Mouse (Mus musculus): ENCODE measurements around the gene D430041D05Rik.

DNA sequence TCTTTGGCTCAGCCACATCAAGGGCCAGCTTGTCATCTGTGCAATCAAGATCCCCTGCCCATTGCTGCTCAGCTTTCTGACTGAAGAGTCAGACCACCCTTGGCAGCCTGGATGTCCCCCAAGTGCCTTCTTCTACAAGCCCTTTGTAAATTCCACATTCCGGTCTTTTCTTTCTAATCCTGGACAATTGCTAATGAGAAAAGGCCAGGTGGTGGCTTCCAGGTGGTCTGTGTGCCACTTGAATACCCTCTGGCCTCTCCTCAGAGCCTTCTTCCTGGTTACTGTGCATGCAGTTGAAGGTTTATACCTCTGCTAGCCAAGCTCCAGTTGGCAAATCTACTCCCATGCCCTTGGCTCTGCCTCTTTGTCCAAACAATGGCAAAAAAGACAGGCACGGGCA is 92.6 kb downstream of the D430041D05Rik start:
- TF ChIP-seq CTCF (IDR thresholded peaks at IDR 0.05; ENCODE audit: low read depth) (no peak), EP300 (optimal IDR thresholded peaks at IDR 0.05) (no peak)
